Mouse (Mus musculus) myocyte (in vitro differentiated cells): ENCODE results near the gene Lrrc8c.

Source experiments
- MAX ChIP-seq: IDR thresholded peaks from one replicate; pipeline ENCODE4 v1.6.1; 2011; ENCODE audit warnings: low read depth, mild to moderate bottlenecking, control low read depth
- MYOD1 ChIP-seq, 3 experiments: IDR thresholded peaks; one replicate each; pipeline ENCODE4 v1.6.1; 2011; ENCODE audit warnings: control low read depth in 2 of 3, low read depth in 2 of 3, mild to moderate bottlenecking in 2 of 3, moderate library complexity in 1 of 3; ENCODE audit not compliant: insufficient read length in 2 of 3, control insufficient read depth in 1 of 3
- POLR2A ChIP-seq: IDR thresholded peaks from one replicate; pipeline ENCODE4 v1.6.1; 2011; ENCODE audit warnings: low read depth, mild to moderate bottlenecking, control low read depth, moderate library complexity; ENCODE audit not compliant: insufficient read length
- TCF12 ChIP-seq: IDR thresholded peaks from one replicate; pipeline ENCODE4 v1.6.1; 2011; ENCODE audit warnings: mild to moderate bottlenecking, control low read depth; ENCODE audit not compliant: poor library complexity, insufficient read depth, severe bottlenecking
- USF1 ChIP-seq: IDR thresholded peaks from one replicate; pipeline ENCODE4 v1.6.1; 2011; ENCODE audit warnings: low read depth, mild to moderate bottlenecking, control low read depth, moderate library complexity

DNA sequence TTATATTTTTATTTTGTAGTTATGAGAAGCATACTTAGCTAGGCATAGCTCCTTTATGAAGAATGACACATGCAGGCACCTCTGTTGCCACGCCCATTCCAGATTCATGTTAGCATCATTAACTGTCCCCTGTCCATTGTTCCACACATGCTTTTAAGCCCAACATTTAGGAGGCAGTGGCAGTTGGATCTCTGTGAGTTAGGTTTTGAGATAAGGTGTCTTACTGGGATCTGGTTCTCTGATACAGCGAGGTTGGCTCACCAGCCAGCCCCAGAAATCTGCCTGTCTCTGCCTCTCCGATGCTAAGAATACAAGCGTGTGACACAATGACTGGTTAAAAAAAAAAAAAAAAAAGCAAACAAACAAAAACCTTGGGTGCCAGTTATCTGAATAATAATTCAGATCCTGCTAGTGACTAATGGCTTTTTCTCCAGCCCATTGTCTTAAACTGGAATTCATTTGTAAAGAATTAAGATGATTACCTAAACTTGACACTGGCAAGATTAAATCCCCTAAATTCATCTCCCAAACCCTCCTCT is 7.0 kb downstream of the Lrrc8c start:
- no peak for TF ChIP-seq MYOD1 (IDR thresholded peaks at IDR 0.05; ENCODE audit: control insufficient read depth in 1 of 3, insufficient read length in 2 of 3, low read depth in 2 of 3)
- no peak for TF ChIP-seq POLR2A
- TF ChIP-seq MAX, result no peak
- TF ChIP-seq TCF12, result no peak
- no peak for TF ChIP-seq USF1
